Mouse (Mus musculus) midbrain, embryonic 11.5 days (tissue): ENCODE results near the gene Stoml3. TPM values are rescaled to one million over a fixed set of nuclear protein-coding genes. Genes with fewer than 3 reads are reported as not detected.
A peak's percentile ranks its signal among the peaks of the same experiment; 100 is the strongest.

ENCODE experiments used
- ATAC-seq: fragments of 200-750 bp; cut with Nextera tagmentation; 2 replicates; pipeline ENCODE4 v1.8.0; 2017; ENCODE audit warnings: moderate TSS enrichment, moderate library complexity; ENCODE audit not compliant: low FRiP score
- DNase-seq: peaks from one replicate; pipeline ENCODE4 v3.0.0; 2015; ENCODE audit warnings: low spot score; ENCODE audit errors: missing footprints
- H3K27ac ChIP-seq: fragments of 300-500 bp; sonication (generic); 2 replicates; pipeline ENCODE4 v1.5.1; 2014; ENCODE audit warnings: low read depth, low read length
- H3K27me3 ChIP-seq: fragments of 300-500 bp; sonication (generic); 2 replicates; pipeline ENCODE4 v1.6.1; 2014; ENCODE audit warnings: mild to moderate bottlenecking, low read length, moderate library complexity, mixed read lengths; ENCODE audit not compliant: control insufficient read depth, insufficient read depth
- H3K36me3 ChIP-seq: fragments of 300-500 bp; sonication (generic); 2 replicates; pipeline ENCODE4 v1.6.1; 2014; ENCODE audit warnings: mild to moderate bottlenecking, low read length, moderate library complexity, mixed read lengths; ENCODE audit not compliant: control insufficient read depth, insufficient read depth
- H3K4me1 ChIP-seq: fragments of 300-500 bp; sonication (generic); 2 replicates; pipeline ENCODE4 v1.6.1; 2014; ENCODE audit warnings: low read length; ENCODE audit not compliant: control insufficient read depth, insufficient read depth
- H3K4me2 ChIP-seq: fragments of 300-500 bp; sonication (generic); 2 replicates; pipeline ENCODE4 v1.6.1; 2014; ENCODE audit warnings: mild to moderate bottlenecking, moderate library complexity
- H3K4me3 ChIP-seq: fragments of 300-500 bp; sonication (generic); 2 replicates; pipeline ENCODE4 v1.5.1; 2014; ENCODE audit warnings: low read depth, low read length
- H3K9ac ChIP-seq: fragments of 300-500 bp; sonication (generic); 2 replicates; pipeline ENCODE4 v1.6.1; 2014; ENCODE audit warnings: low read length
- H3K9me3 ChIP-seq: fragments of 300-500 bp; sonication (generic); 2 replicates; pipeline ENCODE4 v1.6.1; 2016; ENCODE audit warnings: low read length; ENCODE audit not compliant: control insufficient read depth
- WGBS: fragments of 180-500 bp; shearing (Covaris S2); extraction: QIAGEN DNeasy Blood & Tissue Kit; methylation state at CpG from one replicate; pipeline ENCODE4 v1.1.7; 2014; 5-methylcytosine and 5-hydroxymethylcytosine counted together
- polyA plus RNA-seq: library from polyadenylated mRNA; unstranded; fragments of >200 nt; fragmentation: Nextera tagmentation; extraction: Ambion mirVana; gene quantifications from 2 replicates; pipeline ENCODE4 v1.2.1, GENCODE M21; 2014

Stoml3 gene
- polyA plus RNA-seq, 1 experiment from 2014 or later: not detected

- DNase-seq (peak; percentile 26), ATAC-seq (no peak)
- H3K27ac ChIP-seq: no peak overlapping the region
- no peak overlapping the region for H3K4me2 ChIP-seq
- no peaks in the 10 kb centered on the region for H3K27me3 ChIP-seq
- no peaks in the 10 kb centered on the region for H3K4me1 ChIP-seq
- 74% methylated on average over 9 of the region's 9 CpGs for WGBS
- H3K9ac ChIP-seq: no peak overlapping the region
- H3K9me3 ChIP-seq: no peaks in the 10 kb centered on the region
- no peak overlapping the region for H3K4me3 ChIP-seq
- H3K36me3 ChIP-seq: no peaks in the 10 kb centered on the region
Observed at GRCm38 (mm10) chr3:53486996-53487576, 1.4 kb upstream of the Stoml3 start.

- ATAC-seq: no peak
Observed at GRCm38 (mm10) chr3:53498351-53498905, 10.0 kb downstream of the Stoml3 start.

GRCm38 (mm10) chr3:53502428-53502827 lies 14.0 kb downstream of the Stoml3 start:
- 77% methylated on average over 6 of the region's 6 CpGs for WGBS
- no peak overlapping the region for H3K4me2 ChIP-seq
- H3K4me1 ChIP-seq: no peaks in the 10 kb centered on the region
- no peak for ATAC-seq
- no peaks in the 10 kb centered on the region for H3K9me3 ChIP-seq
- DNase-seq: no peak
- H3K27ac ChIP-seq: no peak overlapping the region
- no peaks in the 10 kb centered on the region for H3K27me3 ChIP-seq
- no peaks in the 10 kb centered on the region for H3K36me3 ChIP-seq
- H3K9ac ChIP-seq: no peak overlapping the region
- H3K4me3 ChIP-seq: no peak overlapping the region

More at GRCm38 (mm10) chr3:53498351-53498905, 10.0 kb downstream of the Stoml3 start:
- DNase-seq: no peak
- H3K4me1 ChIP-seq: no peaks in the 10 kb centered on the region
- 94% methylated on average over 6 of the region's 6 CpGs for WGBS
- H3K9ac ChIP-seq: no peak overlapping the region
- no peak overlapping the region for H3K4me2 ChIP-seq
- no peaks in the 10 kb centered on the region for H3K36me3 ChIP-seq
- no peaks in the 10 kb centered on the region for H3K27me3 ChIP-seq
- no peak overlapping the region for H3K4me3 ChIP-seq
- H3K27ac ChIP-seq: no peak overlapping the region
- no peaks in the 10 kb centered on the region for H3K9me3 ChIP-seq

GRCm38 (mm10) chr3:53513096-53513495 lies 24.6 kb downstream of the Stoml3 start:
- 66% methylated on average over 5 of the region's 5 CpGs for WGBS
- H3K27me3 ChIP-seq: no peaks in the 10 kb centered on the region
- no peak overlapping the region for H3K27ac ChIP-seq
- ATAC-seq (no peak), DNase-seq (peak; percentile 62)
- no peaks in the 10 kb centered on the region for H3K4me1 ChIP-seq
- H3K4me3 ChIP-seq: no peak overlapping the region
- no peak overlapping the region for H3K4me2 ChIP-seq
- H3K9ac ChIP-seq: no peak overlapping the region
- H3K36me3 ChIP-seq: no peaks in the 10 kb centered on the region
- no peaks in the 10 kb centered on the region for H3K9me3 ChIP-seq

GRCm38 (mm10) chr3:53514221-53515065 lies 26.0 kb downstream of the Stoml3 start:
- Histone ChIP-seq H3K4me3 (no peak overlapping the region), H3K4me1 (no peaks in the 10 kb centered on the region), H3K36me3 (no peaks in the 10 kb centered on the region), H3K9me3 (no peaks in the 10 kb centered on the region), H3K9ac (no peak overlapping the region), H3K27ac (no peak overlapping the region), H3K4me2 (no peak overlapping the region), H3K27me3 (no peaks in the 10 kb centered on the region)
- 89% methylated on average over 4 of the region's 4 CpGs for WGBS
- ATAC-seq (no peak), DNase-seq (peak; percentile 54)

- DNase-seq: peak; percentile 81
- H3K4me2 ChIP-seq: no peak overlapping the region
- no peak overlapping the region for H3K4me3 ChIP-seq
- no peak for ATAC-seq
- H3K27me3 ChIP-seq: no peaks in the 10 kb centered on the region
- H3K36me3 ChIP-seq: no peaks in the 10 kb centered on the region
- WGBS: 78% methylated on average over 10 of the region's 10 CpGs
- H3K27ac ChIP-seq: no peak overlapping the region
- H3K9me3 ChIP-seq: no peaks in the 10 kb centered on the region
- no peak overlapping the region for H3K9ac ChIP-seq
- H3K4me1 ChIP-seq: no peaks in the 10 kb centered on the region
Observed at GRCm38 (mm10) chr3:53522794-53523193, 34.3 kb downstream of the Stoml3 start.

GRCm38 (mm10) chr3:53525737-53526136 lies 37.3 kb downstream of the Stoml3 start:
- Histone ChIP-seq H3K27ac (no peak overlapping the region), H3K4me1 (no peaks in the 10 kb centered on the region), H3K27me3 (no peaks in the 10 kb centered on the region), H3K4me3 (0 out of 2 replicates have a peak overlapping the region, but pooled peaks have one; percentile 12), H3K4me2 (peak overlapping the region; percentile 33), H3K9me3 (no peaks in the 10 kb centered on the region), H3K36me3 (no peaks in the 10 kb centered on the region), H3K9ac (no peak overlapping the region)
- WGBS: 29% methylated on average over 21 of the region's 21 CpGs
- ATAC-seq: peak; percentile 50; the same call in 1 of the 2 replicates
- peak; percentile 94 for DNase-seq

- no peaks in the 10 kb centered on the region for H3K9me3 ChIP-seq
- H3K36me3 ChIP-seq: no peaks in the 10 kb centered on the region
- no peak overlapping the region for H3K4me3 ChIP-seq
- DNase-seq (no peak), ATAC-seq (no peak)
- H3K4me2 ChIP-seq: no peak overlapping the region
- no peak overlapping the region for H3K9ac ChIP-seq
- no peaks in the 10 kb centered on the region for H3K27me3 ChIP-seq
- WGBS: 91% methylated on average over 6 of the region's 6 CpGs
- no peaks in the 10 kb centered on the region for H3K4me1 ChIP-seq
- no peak overlapping the region for H3K27ac ChIP-seq
Observed at GRCm38 (mm10) chr3:53530305-53530704, 41.9 kb downstream of the Stoml3 start.

GRCm38 (mm10) chr3:53532091-53532490 lies 43.6 kb downstream of the Stoml3 start:
- H3K4me2 ChIP-seq: no peak overlapping the region
- H3K9me3 ChIP-seq: no peaks in the 10 kb centered on the region
- H3K27ac ChIP-seq: no peak overlapping the region
- H3K4me1 ChIP-seq: no peaks in the 10 kb centered on the region
- WGBS: 92% methylated on average over 6 of the region's 6 CpGs
- no peaks in the 10 kb centered on the region for H3K36me3 ChIP-seq
- no peak for ATAC-seq
- H3K27me3 ChIP-seq: no peaks in the 10 kb centered on the region
- no peak overlapping the region for H3K9ac ChIP-seq
- no peak for DNase-seq
- no peak overlapping the region for H3K4me3 ChIP-seq
